Mouse (Mus musculus): ENCODE results near the gene Zfp672.

DNA sequence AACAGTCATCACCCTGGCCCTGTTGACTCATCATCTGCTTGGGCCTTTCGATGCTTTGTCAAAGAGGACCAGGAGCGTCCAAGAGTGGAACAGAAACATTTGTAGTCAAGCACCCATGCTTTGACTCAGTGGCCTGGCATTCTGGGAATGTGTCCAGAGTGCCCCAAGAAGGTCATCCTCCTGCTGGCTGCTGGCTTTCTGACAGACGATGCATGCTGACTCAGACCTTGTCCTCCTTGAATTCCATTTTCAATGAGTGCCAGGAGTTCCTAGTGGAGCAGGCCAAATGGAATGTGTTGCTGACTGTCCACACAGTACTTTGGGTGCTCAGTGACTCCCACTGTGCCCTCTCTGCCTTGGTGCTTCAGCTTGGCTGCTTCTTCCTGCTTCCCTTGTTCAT lies 4.6 kb upstream of the Zfp672 start:
- no peak for TF ChIP-seq CTCF (IDR thresholded peaks at IDR 0.05)
- no peak for TF ChIP-seq POLR2A (IDR thresholded peaks at IDR 0.05; ENCODE audit: insufficient read depth, low read depth, low read length)
- TF ChIP-seq EP300 (IDR thresholded peaks at IDR 0.05; ENCODE audit: insufficient read depth, low read depth, low read length) = 0 out of 2 replicates have a peak, but pooled peaks have one; percentile 37

All from heart, adult 2 months (tissue).